Mouse (Mus musculus): ENCODE results near the gene Gapvd1. TPM values are rescaled to one million over a fixed set of nuclear protein-coding genes. Genes with fewer than 3 reads are reported as not detected.

Gene Gapvd1
- total RNA-seq, 2 experiments from 2014 or later = 39.7 to 40.2 TPM

DNA sequence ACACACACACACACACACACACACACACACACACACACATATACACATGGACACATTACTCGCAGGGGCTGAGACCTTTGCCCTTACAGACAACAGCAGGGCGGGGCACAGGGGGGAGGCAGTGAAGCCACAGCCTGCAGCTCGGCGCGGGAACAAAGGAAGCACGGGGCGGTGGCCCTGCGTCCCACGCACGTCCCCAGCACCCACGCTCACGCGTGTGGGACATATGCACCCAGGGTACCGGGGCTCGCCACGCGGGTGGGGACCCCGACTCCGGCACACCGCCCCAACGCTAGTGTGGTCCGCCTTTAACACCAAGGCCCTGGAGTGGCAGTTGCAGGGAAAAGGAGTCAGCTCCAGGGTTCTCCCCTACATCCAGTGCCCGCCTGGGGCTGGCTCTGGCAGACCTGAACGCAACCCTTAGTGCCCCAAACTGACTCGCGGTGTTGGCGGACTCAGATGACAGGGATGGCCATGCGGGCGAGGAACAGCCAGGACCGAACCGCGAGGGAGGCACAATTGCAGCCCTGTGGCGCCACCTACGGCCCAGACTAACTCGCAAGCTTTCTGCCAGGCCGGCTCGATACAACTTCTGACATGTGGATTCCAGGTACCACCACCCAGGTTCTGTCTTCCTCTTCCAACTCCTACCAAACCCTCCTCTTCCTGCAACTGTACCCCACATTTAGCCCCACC lies 115.9 kb downstream of the Gapvd1 start:
- peak; percentile 82 to 93 for DNase-seq

DNA sequence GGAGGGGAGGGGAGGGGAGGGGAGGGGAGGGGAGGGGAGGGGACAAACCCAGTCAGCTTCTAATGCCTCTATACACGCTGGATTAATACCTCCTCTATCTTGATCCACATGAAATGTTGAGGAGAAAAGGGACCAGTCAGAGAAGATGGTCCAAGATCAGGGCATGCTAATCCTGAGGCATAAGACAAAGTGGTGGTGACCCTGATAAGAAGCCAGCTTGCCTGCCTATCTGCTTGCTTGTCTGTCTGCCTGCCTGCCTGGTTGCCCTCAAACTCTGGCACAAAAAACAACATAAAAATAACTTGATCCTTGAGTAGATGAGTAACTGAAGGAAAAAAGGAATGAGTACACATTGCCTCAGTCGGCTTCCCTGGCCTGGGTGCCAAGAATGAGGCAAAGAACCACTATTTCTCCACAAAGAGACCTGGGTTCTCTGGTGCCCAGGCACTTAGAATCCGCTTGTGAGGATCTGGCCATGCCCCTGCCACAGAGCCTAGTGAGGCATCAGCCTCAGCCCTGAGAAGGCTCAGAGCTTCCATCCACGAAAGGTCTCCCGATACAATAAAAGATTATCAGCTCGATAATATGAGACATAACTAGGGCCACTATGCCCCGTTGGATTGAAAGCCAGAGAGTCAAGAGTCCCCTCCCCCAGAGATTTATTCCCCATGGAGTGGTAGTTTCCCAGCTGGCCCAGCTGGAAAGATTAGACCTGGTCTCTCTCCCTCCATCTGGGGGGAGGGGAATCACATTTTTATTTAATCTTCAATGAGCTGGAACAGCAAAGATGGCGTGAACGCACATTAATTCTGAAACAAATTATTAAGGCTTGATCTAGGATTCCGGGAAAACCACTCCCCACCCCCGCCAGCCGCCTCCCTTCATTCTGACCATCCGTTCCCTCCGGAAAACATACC lies 119.5 kb downstream of the Gapvd1 start:
- DNase-seq = no peak

DNA sequence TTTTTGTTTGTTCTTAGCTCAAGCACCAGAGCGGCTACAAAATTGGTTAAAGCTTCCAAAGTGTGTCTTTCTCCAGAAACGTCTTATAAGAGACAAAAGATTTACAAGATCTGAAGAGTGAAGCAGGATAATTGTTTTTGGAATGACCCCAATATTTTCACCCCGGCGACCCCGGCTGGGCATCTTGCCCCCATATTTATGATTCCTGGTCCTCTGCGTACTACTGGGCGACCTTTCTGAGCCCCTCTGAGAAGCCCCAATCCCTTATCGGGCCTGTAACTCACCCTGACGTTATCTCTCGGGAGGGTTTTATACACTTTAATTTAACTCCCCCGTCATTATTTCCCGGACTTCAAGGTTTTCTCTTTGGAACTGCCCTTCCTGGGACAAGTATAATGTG lies 123.0 kb downstream of the Gapvd1 start:
- DNase-seq = no peak

DNA sequence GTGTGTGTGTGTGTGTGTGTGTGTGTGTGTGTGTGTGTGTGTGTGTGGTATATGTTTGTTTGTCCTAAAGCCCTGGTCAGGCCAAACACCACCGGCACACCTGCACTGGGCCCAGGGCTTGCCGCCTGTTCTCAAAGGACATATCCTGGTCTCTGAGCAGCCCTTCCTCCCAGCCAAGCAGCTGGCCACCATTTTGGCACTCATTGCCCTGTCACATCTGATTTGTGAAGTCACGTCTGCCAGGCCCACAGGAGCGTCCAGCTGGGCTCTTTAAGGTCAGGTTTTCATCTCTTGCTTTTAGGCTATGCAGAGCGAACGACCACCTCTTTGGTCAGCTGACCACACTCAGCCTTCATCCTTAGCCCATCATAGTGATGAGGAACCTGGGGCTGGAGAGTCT lies 124.6 kb downstream of the Gapvd1 start:
- no peak for DNase-seq

DNA sequence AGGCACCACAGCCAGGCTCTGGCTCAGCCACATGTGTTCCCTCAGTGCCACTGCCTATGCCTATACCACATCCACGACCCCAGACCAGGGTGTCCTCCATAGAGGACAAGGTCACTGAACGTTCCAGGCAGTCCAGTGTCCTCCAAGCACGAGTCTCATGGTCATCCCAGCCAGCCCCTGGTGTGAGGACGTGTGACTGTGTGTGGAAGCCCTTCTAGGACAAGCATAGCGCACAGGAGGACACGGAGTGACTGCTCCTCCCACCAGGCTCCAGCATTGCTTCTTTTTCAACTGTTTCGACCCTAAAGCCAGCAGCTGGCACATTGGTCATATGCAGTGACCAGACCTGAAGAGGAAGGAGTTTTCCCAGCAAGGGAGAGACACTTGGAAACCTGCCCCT lies 125.3 kb downstream of the Gapvd1 start:
- no peak for DNase-seq

DNA sequence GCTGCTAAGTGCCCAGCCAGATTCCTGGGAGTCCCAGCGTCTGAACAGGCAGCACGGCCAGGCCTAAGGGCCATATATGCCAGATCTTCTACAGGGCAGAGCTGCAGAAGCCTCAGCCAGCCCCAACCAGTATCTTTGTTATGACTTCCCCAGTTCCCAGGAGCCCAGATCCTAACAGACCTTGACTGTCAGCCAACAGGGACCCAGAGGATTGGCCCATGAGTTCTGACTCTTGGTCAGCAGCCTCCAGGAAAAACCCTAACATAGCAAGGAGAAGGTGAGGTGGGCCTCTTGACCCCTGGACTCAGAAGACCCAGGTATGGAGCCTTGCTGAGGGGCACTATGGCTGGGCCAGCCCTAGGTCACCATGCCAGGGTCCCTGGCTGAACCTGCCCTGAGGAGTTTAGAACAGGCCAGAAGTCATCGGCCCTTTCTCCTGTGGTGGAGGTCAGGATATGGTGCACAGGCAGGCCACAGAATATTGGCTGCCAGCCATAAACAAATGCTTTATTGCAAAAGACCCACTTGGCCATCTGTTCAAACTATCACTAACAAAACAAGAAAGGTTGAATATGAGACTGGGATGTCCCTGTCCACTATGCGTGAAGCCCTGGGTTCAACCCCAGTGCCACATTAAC lies 126.0 kb downstream of the Gapvd1 start:
- DNase-seq = peak; percentile 34 to 41

DNA sequence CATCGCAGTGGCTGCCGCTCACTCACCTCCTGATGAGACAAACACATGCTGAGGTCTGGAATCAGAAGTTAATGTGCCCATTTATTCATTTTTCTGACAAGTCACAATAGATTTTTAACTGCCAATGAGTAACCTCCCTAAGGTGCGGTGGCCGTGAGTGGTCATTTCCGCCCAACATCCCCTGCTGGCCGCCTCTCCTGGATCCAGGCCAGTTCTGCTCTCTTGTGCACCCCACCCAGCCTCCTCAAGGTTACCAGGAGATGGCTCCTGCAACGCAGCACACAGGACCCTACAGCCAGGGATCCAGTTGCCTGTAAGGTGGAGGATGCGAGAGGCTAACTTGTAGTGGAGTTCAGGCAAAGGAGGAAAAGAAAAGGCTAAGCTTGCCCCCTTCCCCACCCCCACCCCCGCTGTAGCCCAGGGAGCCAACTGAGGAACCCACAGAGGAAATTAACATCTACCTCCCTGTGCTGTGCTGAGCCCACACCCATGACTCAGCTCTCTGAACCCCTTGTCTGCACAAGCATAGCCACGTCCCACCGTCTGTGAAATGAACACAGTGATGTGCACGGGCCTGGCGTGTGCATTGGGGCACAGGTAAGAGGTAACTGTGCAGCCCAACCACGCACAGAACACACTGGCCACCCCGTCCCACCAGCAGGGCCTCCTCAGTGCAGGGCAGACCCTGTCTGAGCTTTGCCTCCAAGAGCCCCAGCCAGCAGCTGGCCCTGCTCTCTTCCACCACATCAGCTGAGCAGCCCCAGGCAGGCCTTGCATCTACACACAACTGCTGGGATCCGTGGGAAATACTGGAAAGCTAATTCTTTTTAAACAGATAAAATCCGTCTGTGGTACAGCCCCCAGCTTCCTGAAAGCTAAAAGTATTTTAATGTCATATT lies 127.5 kb downstream of the Gapvd1 start:
- peak; percentile 38 to 55 for DNase-seq

Other genes starting within 250 kb of the Gapvd1 start
- gene Hspa5, start 16.7 kb upstream of the Gapvd1 start, total RNA-seq (2021) = 100 to 1,000 TPM; 563 to 758 TPM
- gene Rabepk, start 44.7 kb upstream of the Gapvd1 start, total RNA-seq (2021) = 10 to 100 TPM; 13.5 to 15.5 TPM
- 10 to 100 TPM; 46.9 to 49.2 TPM for gene Fbxw2, start 71.1 kb upstream of the Gapvd1 start, total RNA-seq (2021)
- not detected for gene Gm34653, start 77.8 kb upstream of the Gapvd1 start, total RNA-seq (2021)
- 1 to 10 TPM in 1 of 2 experiments, under 1 TPM in 1; 0.74 to 1.3 TPM for gene Cutal, start 119.2 kb upstream of the Gapvd1 start, total RNA-seq (2021)
- gene Psmd5, start 119.7 kb upstream of the Gapvd1 start, total RNA-seq (2021) = 10 to 100 TPM; 16.7 to 18.5 TPM
- under 1 TPM; 0.93 to 0.99 TPM for gene Phf19, start 158.8 kb upstream of the Gapvd1 start, total RNA-seq (2021)
- gene Traf1, start 206.5 kb upstream of the Gapvd1 start, total RNA-seq (2021) = 1 to 10 TPM; 1.9 to 3.5 TPM